Mouse (Mus musculus): ENCODE results near the gene Olfr1080. TPM values are rescaled to one million over a fixed set of nuclear protein-coding genes. Genes with fewer than 3 reads are reported as not detected.
"Not testable (repeated sequence)": the region's sequence is repeated elsewhere in the genome, so short reads cannot be mapped to it uniquely, and the experiment has no call there.

Olfr1080 gene
- polyA plus RNA-seq (2015; fragmentation: Nextera tagmentation; extraction: Ambion mirVana), result not detected in 2 replicates

- not testable (repeated sequence) for ATAC-seq; H3K36me3 ChIP-seq (ENCODE audit: insufficient read depth, low read length); H3K9me3 ChIP-seq (ENCODE audit: low read length); H3K4me3 ChIP-seq (ENCODE audit: low read depth, low read length); H3K27ac ChIP-seq (ENCODE audit: low read length); DNase-seq (ENCODE audit: low spot score); H3K4me1 ChIP-seq (ENCODE audit: insufficient read depth, low read depth, low read length); H3K9ac ChIP-seq (replicated peaks; ENCODE audit: low read depth); H3K4me2 ChIP-seq (replicated peaks; ENCODE audit: low read depth, low read length); H3K27me3 ChIP-seq (replicated peaks; ENCODE audit: insufficient read depth, low read length)
These were observed at the start of gene Olfr1080 for GRCm38 (mm10) chr2:86558135-86558534. Olfr1080 (minus strand) TSS chr2:86558235.

GRCm38 (mm10) chr2:86598866-86599265 is 40.8 kb upstream of the Olfr1080 start, which contains the start of gene Olfr1082:
Olfr1082 (minus strand) TSS chr2:86598966.
- not testable (repeated sequence) for H3K9me3 ChIP-seq (ENCODE audit: low read length); H3K27ac ChIP-seq (ENCODE audit: low read length); DNase-seq (ENCODE audit: low spot score); ATAC-seq; H3K4me2 ChIP-seq (replicated peaks; ENCODE audit: low read depth, low read length); H3K27me3 ChIP-seq (replicated peaks; ENCODE audit: insufficient read depth, low read length); H3K36me3 ChIP-seq (ENCODE audit: insufficient read depth, low read length); H3K4me1 ChIP-seq (ENCODE audit: insufficient read depth, low read depth, low read length); H3K4me3 ChIP-seq (ENCODE audit: low read depth, low read length); H3K9ac ChIP-seq (replicated peaks; ENCODE audit: low read depth)
- 25% methylated on average over 1 of the region's 1 CpGs for WGBS

- H3K27ac ChIP-seq (ENCODE audit: low read length), result no peak within 1 kb of the TSS
- DNase-seq (ENCODE audit: low spot score) (no peak), ATAC-seq (no peak)
- no peaks in the 10 kb centered on the region for H3K4me1 ChIP-seq (ENCODE audit: insufficient read depth, low read depth, low read length)
- H3K27me3 ChIP-seq (replicated peaks; ENCODE audit: insufficient read depth, low read length), result no peaks in the 10 kb centered on the region
- H3K9ac ChIP-seq (replicated peaks; ENCODE audit: low read depth), result no peak within 1 kb of the TSS
- no peak within 1 kb of the TSS for H3K4me2 ChIP-seq (replicated peaks; ENCODE audit: low read depth, low read length)
- no peak within 1 kb of the TSS for H3K4me3 ChIP-seq (ENCODE audit: low read depth, low read length)
- TF ChIP-seq EP300 (IDR thresholded peaks at IDR 0.05), result no peak
- H3K9me3 ChIP-seq (ENCODE audit: low read length), result no peaks in the 10 kb centered on the region
- H3K36me3 ChIP-seq (ENCODE audit: insufficient read depth, low read length), result no peaks in the 10 kb centered on the region
- WGBS, result 47% methylated on average over 1 of the region's 1 CpGs
These were observed 15.7 kb downstream of the Olfr1080 start, which contains the start of gene Olfr1079 for GRCm38 (mm10) chr2:86542380-86542779. Olfr1079 (minus strand) TSS chr2:86542480.

GRCm38 (mm10) chr2:86530991-86531390 is 27.0 kb downstream of the Olfr1080 start:
- H3K27me3 ChIP-seq (replicated peaks; ENCODE audit: insufficient read depth, low read length), result no peaks in the 10 kb centered on the region
- H3K27ac ChIP-seq (ENCODE audit: low read length), result no peak overlapping the region
- H3K4me2 ChIP-seq (replicated peaks; ENCODE audit: low read depth, low read length), result no peak overlapping the region
- 68% methylated on average over 1 of the region's 1 CpGs for WGBS
- H3K9ac ChIP-seq (replicated peaks; ENCODE audit: low read depth), result no peak overlapping the region
- TF ChIP-seq CTCF (IDR thresholded peaks at IDR 0.05), result no peak
- no peak for TF ChIP-seq EP300 (IDR thresholded peaks at IDR 0.05)
- DNase-seq (ENCODE audit: low spot score) (no peak), ATAC-seq (no peak)
- no peak overlapping the region for H3K4me3 ChIP-seq (ENCODE audit: low read depth, low read length)
- H3K9me3 ChIP-seq (ENCODE audit: low read length), result no peaks in the 10 kb centered on the region
- no peaks in the 10 kb centered on the region for H3K4me1 ChIP-seq (ENCODE audit: insufficient read depth, low read depth, low read length)
- no peaks in the 10 kb centered on the region for H3K36me3 ChIP-seq (ENCODE audit: insufficient read depth, low read length)

GRCm38 (mm10) chr2:86508161-86508560 is 49.9 kb downstream of the Olfr1080 start, which contains the start of gene Olfr1076:
Olfr1076 (plus strand) TSS chr2:86508461.
- no peak for TF ChIP-seq CTCF (IDR thresholded peaks at IDR 0.05)
- TF ChIP-seq EP300 (IDR thresholded peaks at IDR 0.05), result no peak
- Histone ChIP-seq H3K4me3 (ENCODE audit: low read depth, low read length) (no peak within 1 kb of the TSS), H3K27me3 (replicated peaks; ENCODE audit: insufficient read depth, low read length) (no peaks in the 10 kb centered on the region), H3K9me3 (ENCODE audit: low read length) (no peaks in the 10 kb centered on the region), H3K4me1 (ENCODE audit: insufficient read depth, low read depth, low read length) (no peaks in the 10 kb centered on the region), H3K36me3 (ENCODE audit: insufficient read depth, low read length) (no peaks in the 10 kb centered on the region), H3K27ac (ENCODE audit: low read length) (no peak within 1 kb of the TSS), H3K4me2 (replicated peaks; ENCODE audit: low read depth, low read length) (no peak within 1 kb of the TSS), H3K9ac (replicated peaks; ENCODE audit: low read depth) (no peak within 1 kb of the TSS)
- WGBS, result 78% methylated on average over 1 of the region's 1 CpGs
- ATAC-seq (no peak), DNase-seq (ENCODE audit: low spot score) (no peak)

Other genes with a start within 250 kb of the Olfr1080 start
- not detected in 2 replicates for gene Olfr1053, start 243.0 kb downstream of the Olfr1080 start, polyA plus RNA-seq (2015; fragmentation: Nextera tagmentation; extraction: Ambion mirVana)
- not detected in 2 replicates for gene Olfr1054, start 222.8 kb downstream of the Olfr1080 start, polyA plus RNA-seq (2015; fragmentation: Nextera tagmentation; extraction: Ambion mirVana)
- gene Olfr1055, start 208.0 kb downstream of the Olfr1080 start, polyA plus RNA-seq (2015; fragmentation: Nextera tagmentation; extraction: Ambion mirVana), result not detected in 2 replicates
- gene Olfr1056, start 195.8 kb downstream of the Olfr1080 start, polyA plus RNA-seq (2015; fragmentation: Nextera tagmentation; extraction: Ambion mirVana), result not detected in 2 replicates
- not detected in 2 replicates for gene Olfr1057, start 179.8 kb downstream of the Olfr1080 start, polyA plus RNA-seq (2015; fragmentation: Nextera tagmentation; extraction: Ambion mirVana)
- gene Olfr1058, start 169.7 kb downstream of the Olfr1080 start, polyA plus RNA-seq (2015; fragmentation: Nextera tagmentation; extraction: Ambion mirVana), result not detected in 2 replicates
- not detected in 2 replicates for gene Olfr1061, start 144.2 kb downstream of the Olfr1080 start, polyA plus RNA-seq (2015; fragmentation: Nextera tagmentation; extraction: Ambion mirVana)
- gene Olfr1062, start 131.5 kb downstream of the Olfr1080 start, polyA plus RNA-seq (2015; fragmentation: Nextera tagmentation; extraction: Ambion mirVana), result not detected in 2 replicates
- not detected in 2 replicates for gene Olfr1065, start 107.6 kb downstream of the Olfr1080 start, polyA plus RNA-seq (2015; fragmentation: Nextera tagmentation; extraction: Ambion mirVana)
- gene Olfr1066, start 102.0 kb downstream of the Olfr1080 start, polyA plus RNA-seq (2015; fragmentation: Nextera tagmentation; extraction: Ambion mirVana), result not detected in 2 replicates
- not detected in 2 replicates for gene Olfr228, start 70.8 kb downstream of the Olfr1080 start, polyA plus RNA-seq (2015; fragmentation: Nextera tagmentation; extraction: Ambion mirVana)
- gene Olfr1076, start 49.8 kb downstream of the Olfr1080 start, polyA plus RNA-seq (2015; fragmentation: Nextera tagmentation; extraction: Ambion mirVana), result not detected in 2 replicates
- not detected in 2 replicates for gene Olfr1079, start 15.8 kb downstream of the Olfr1080 start, polyA plus RNA-seq (2015; fragmentation: Nextera tagmentation; extraction: Ambion mirVana)
- gene Olfr1082, start 40.7 kb upstream of the Olfr1080 start, polyA plus RNA-seq (2015; fragmentation: Nextera tagmentation; extraction: Ambion mirVana), result not detected in 2 replicates
- not detected in 2 replicates for gene Olfr1084, start 81.5 kb upstream of the Olfr1080 start, polyA plus RNA-seq (2015; fragmentation: Nextera tagmentation; extraction: Ambion mirVana)
- gene Olfr1085, start 103.8 kb upstream of the Olfr1080 start, polyA plus RNA-seq (2015; fragmentation: Nextera tagmentation; extraction: Ambion mirVana), result not detected in 2 replicates
- not detected in 2 replicates for gene Olfr1086, start 121.9 kb upstream of the Olfr1080 start, polyA plus RNA-seq (2015; fragmentation: Nextera tagmentation; extraction: Ambion mirVana)
- gene Olfr1087, start 140.2 kb upstream of the Olfr1080 start, polyA plus RNA-seq (2015; fragmentation: Nextera tagmentation; extraction: Ambion mirVana), result not detected in 2 replicates
- not detected in 2 replicates for gene Olfr1089, start 175.5 kb upstream of the Olfr1080 start, polyA plus RNA-seq (2015; fragmentation: Nextera tagmentation; extraction: Ambion mirVana)
- not detected in 2 replicates for gene Olfr1090, start 200.8 kb upstream of the Olfr1080 start, polyA plus RNA-seq (2015; fragmentation: Nextera tagmentation; extraction: Ambion mirVana)
- not detected in 2 replicates for gene Olfr1093, start 224.2 kb upstream of the Olfr1080 start, polyA plus RNA-seq (2015; fragmentation: Nextera tagmentation; extraction: Ambion mirVana)